Mouse (Mus musculus) gastrocnemius, postnatal 14 days (tissue): ENCODE measurements around the gene Lce1l. TPM values are rescaled to one million over a fixed set of nuclear protein-coding genes. Genes with fewer than 3 reads are reported as not detected.
"Not testable (repeated sequence)": the region's sequence is repeated elsewhere in the genome, so short reads cannot be mapped to it uniquely, and the experiment has no call there.

Experiments used
- DNase-seq: peaks from one replicate; pipeline ENCODE4 v3.0.0; 2021; ENCODE audit warnings: mixed read lengths
- intact Hi-C: fragments of 180-260 bp; cut with DNase I; formaldehyde crosslinking; loops from one replicate; pipeline ENCODE4 v1.15.1; 2025; ENCODE audit warnings: low total_unique reads
- long read RNA-seq, 2 experiments: library from polyadenylated mRNA; stranded (forward); transcript quantifications; one replicate each; pipeline ENCODE4 v2.0.0; 2021
- total RNA-seq, 2 experiments: library from RNA; stranded (reverse); gene quantifications; 2 replicates each; pipeline ENCODE4 v1.2.3; 2021

The Lce1l gene
- not detected for total RNA-seq
- long read RNA-seq, experiment 1 = 0 reads
- long read RNA-seq, experiment 2 = 0 reads

- no peak for DNase-seq
- intact Hi-C loops = no loop called here
Measured at GRCm38 (mm10) chr3:92851186-92851585, at the start of gene Lce1l. Gene Lce1l (minus strand): TSS chr3:92851286.

- intact Hi-C loops = no loop called here
Measured at GRCm38 (mm10) chr3:92894489-92894888, 43.4 kb upstream of the Lce1l start.

GRCm38 (mm10) chr3:92894063-92894462 lies 43.0 kb upstream of the Lce1l start:
- intact Hi-C loops = no loop called here
- no peak for DNase-seq

More at GRCm38 (mm10) chr3:92894489-92894888, 43.4 kb upstream of the Lce1l start:
- DNase-seq = no peak

- intact Hi-C loops = no loop called here
- DNase-seq = no peak
Measured at GRCm38 (mm10) chr3:92874180-92874579, 23.1 kb upstream of the Lce1l start.

- intact Hi-C loops = no loop called here
- no peak for DNase-seq
Measured at GRCm38 (mm10) chr3:92870116-92870515, 19.0 kb upstream of the Lce1l start, which contains the start of gene 2310050C09Rik. Gene 2310050C09Rik (minus strand): TSS chr3:92870216.

- intact Hi-C loops = no loop called here
- no peak for DNase-seq
Measured at GRCm38 (mm10) chr3:92827108-92827507, 24.0 kb downstream of the Lce1l start, which contains the start of gene Kprp. Gene Kprp (minus strand): TSS chr3:92827247.

- DNase-seq = no peak
- intact Hi-C loops = no loop called here
Measured at GRCm38 (mm10) chr3:92825808-92826207, 25.3 kb downstream of the Lce1l start.

GRCm38 (mm10) chr3:92816036-92816435 lies 35.0 kb downstream of the Lce1l start:
- intact Hi-C loops, DNase-seq: not testable (repeated sequence)

GRCm38 (mm10) chr3:92815581-92815980 lies 35.5 kb downstream of the Lce1l start:
- intact Hi-C loops = no loop called here

GRCm38 (mm10) chr3:92807791-92808190 lies 43.3 kb downstream of the Lce1l start, which contains the start of gene Lce1k:
Gene Lce1k (minus strand): TSS chr3:92807891.
- no peak for DNase-seq
- intact Hi-C loops = no loop called here

More at GRCm38 (mm10) chr3:92815581-92815980, 35.5 kb downstream of the Lce1l start:
- DNase-seq = no peak

Other genes with a start within 250 kb of the Lce1l start
- not detected for gene 2210017I01Rik, start 243.8 kb downstream of the Lce1l start, total RNA-seq
- not detected for gene Lce6a, start 229.6 kb downstream of the Lce1l start, total RNA-seq
- gene Lce1a1, start 203.0 kb downstream of the Lce1l start, total RNA-seq = not detected
- gene Lce1b, start 194.4 kb downstream of the Lce1l start, total RNA-seq = not detected
- not detected for gene Lce1a2, start 181.0 kb downstream of the Lce1l start, total RNA-seq
- gene Lce1c, start 172.0 kb downstream of the Lce1l start, total RNA-seq = not detected
- not detected for gene Lce1d, start 164.1 kb downstream of the Lce1l start, total RNA-seq
- not detected for gene Lce1e, start 142.2 kb downstream of the Lce1l start, total RNA-seq
- not detected for gene Lce1f, start 130.9 kb downstream of the Lce1l start, total RNA-seq
- not detected for gene Gm38119, start 112.2 kb downstream of the Lce1l start, total RNA-seq
- gene Lce1g, start 98.9 kb downstream of the Lce1l start, total RNA-seq = not detected
- not detected for gene Lce1h, start 86.2 kb downstream of the Lce1l start, total RNA-seq
- gene Lce1i, start 72.4 kb downstream of the Lce1l start, total RNA-seq = not detected
- not detected for gene Lce1j, start 60.8 kb downstream of the Lce1l start, total RNA-seq
- not detected for gene Lce1k, start 43.4 kb downstream of the Lce1l start, total RNA-seq
- gene Kprp, start 24.0 kb downstream of the Lce1l start, total RNA-seq = not detected
- not detected for gene 2310050C09Rik, start 18.9 kb upstream of the Lce1l start, total RNA-seq
- gene Lce3a, start 74.9 kb upstream of the Lce1l start, total RNA-seq = not detected
- gene Lce3b, start 81.7 kb upstream of the Lce1l start, total RNA-seq = not detected
- not detected for gene Lce3c, start 93.2 kb upstream of the Lce1l start, total RNA-seq
- not detected for gene Lce3d, start 106.1 kb upstream of the Lce1l start, total RNA-seq
- not detected for gene Lce3e, start 115.8 kb upstream of the Lce1l start, total RNA-seq
- gene Lce3f, start 140.9 kb upstream of the Lce1l start, total RNA-seq = not detected
- not detected for gene Crct1, start 164.4 kb upstream of the Lce1l start, total RNA-seq
- not detected for gene Lce1m, start 167.8 kb upstream of the Lce1l start, total RNA-seq
- not detected for gene Gm4858, start 217.5 kb upstream of the Lce1l start, total RNA-seq